Mouse (Mus musculus): ENCODE data around the gene Emc10.

GRCm38 (mm10) chr7:44498922-44499321 lies 2.6 kb upstream of the Emc10 start:
- TF ChIP-seq CTCF (IDR thresholded peaks at IDR 0.05; ENCODE audit: extremely low read depth, insufficient read depth, insufficient read length, insufficient replicate concordance) = no peak
- no peak for TF ChIP-seq POLR2A (IDR thresholded peaks at IDR 0.05; ENCODE audit: low read depth, low read length)

Measured in spleen, adult 2 months (tissue).